Mouse (Mus musculus) urinary bladder, postnatal 4 days (tissue): Measurements from ENCODE around the gene Rnf187.
A peak's percentile ranks its signal among the peaks of the same experiment; 100 is the strongest.

Experiments used
- DNase-seq, 2 experiments: peaks; one replicate each; pipeline ENCODE4 v3.0.0; 2021 to 2022; ENCODE audit warnings: low spot score in 2 of 2

Rnf187 gene

GRCm38 (mm10) chr11:58938322-58939087, at the start of gene Rnf187:
Rnf187 (minus strand) TSS chr11:58938916.
- DNase-seq: peak; percentile 86

DNA sequence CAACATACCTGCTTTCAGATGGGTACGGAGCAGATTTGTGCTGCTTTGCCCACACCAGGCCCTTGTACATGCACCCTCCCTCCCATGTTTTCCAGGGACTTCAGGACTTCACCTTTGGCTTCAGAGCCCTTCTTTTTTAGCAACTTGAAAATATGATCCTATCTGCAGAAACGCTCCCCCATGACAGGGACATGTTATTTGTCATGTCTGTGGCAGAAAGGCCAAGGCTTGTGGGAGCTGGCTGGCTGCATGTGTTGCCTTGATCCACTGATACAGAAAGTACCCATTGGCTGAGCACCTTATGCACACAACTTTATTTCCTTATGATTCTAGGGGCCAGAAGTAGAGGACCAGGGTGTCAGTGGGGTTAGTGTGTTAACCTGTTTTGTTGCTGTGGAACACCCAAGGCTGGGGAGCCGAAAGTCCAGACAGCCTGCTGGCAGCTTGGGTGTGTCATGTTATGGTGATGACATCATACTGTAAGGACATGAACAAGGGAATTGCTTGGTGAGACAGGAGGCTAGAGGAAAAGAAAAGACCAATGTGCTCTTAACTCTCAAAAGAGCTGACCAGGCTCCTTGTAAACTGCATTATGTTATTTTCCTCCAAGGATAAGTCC, 46.7 kb upstream of the Rnf187 start:
- DNase-seq: no peak

GRCm38 (mm10) chr11:58984657-58985056, 45.9 kb upstream of the Rnf187 start:
- no peak for DNase-seq

GRCm38 (mm10) chr11:58983691-58984341, 45.1 kb upstream of the Rnf187 start:
- no peak for DNase-seq

- no peak for DNase-seq
These were observed 43.9 kb upstream of the Rnf187 start for GRCm38 (mm10) chr11:58982471-58983097.

- DNase-seq: peak in 1 of 2 experiments; percentile 39
These were observed 43.1 kb upstream of the Rnf187 start for GRCm38 (mm10) chr11:58981541-58982447.

- DNase-seq: no peak
These were observed 41.8 kb upstream of the Rnf187 start for GRCm38 (mm10) chr11:58980381-58980990.

DNA sequence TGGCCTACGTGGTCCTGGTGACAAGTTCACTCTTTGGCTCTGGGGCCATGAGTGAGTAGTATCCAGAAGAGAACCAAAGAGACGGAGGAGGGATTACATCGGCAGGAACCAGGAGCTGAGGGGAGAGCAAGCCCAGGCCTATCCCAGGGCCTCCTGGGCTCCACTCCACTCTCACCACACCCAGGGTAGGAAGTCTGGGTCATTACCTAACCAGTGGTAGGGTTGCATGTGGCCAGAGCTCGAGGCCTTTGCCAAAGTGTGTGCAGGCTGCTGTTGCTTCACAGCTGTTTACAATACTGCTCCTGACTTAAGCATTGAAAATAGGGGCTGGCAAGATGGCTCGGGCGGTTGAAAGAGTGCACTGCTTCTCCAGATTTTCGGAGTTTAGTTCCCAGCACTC, 40.9 kb upstream of the Rnf187 start:
- no peak for DNase-seq

GRCm38 (mm10) chr11:58979183-58979582, 40.5 kb upstream of the Rnf187 start:
- no peak for DNase-seq

- DNase-seq: no peak
These were observed 40.0 kb upstream of the Rnf187 start for GRCm38 (mm10) chr11:58978706-58979030.

DNA sequence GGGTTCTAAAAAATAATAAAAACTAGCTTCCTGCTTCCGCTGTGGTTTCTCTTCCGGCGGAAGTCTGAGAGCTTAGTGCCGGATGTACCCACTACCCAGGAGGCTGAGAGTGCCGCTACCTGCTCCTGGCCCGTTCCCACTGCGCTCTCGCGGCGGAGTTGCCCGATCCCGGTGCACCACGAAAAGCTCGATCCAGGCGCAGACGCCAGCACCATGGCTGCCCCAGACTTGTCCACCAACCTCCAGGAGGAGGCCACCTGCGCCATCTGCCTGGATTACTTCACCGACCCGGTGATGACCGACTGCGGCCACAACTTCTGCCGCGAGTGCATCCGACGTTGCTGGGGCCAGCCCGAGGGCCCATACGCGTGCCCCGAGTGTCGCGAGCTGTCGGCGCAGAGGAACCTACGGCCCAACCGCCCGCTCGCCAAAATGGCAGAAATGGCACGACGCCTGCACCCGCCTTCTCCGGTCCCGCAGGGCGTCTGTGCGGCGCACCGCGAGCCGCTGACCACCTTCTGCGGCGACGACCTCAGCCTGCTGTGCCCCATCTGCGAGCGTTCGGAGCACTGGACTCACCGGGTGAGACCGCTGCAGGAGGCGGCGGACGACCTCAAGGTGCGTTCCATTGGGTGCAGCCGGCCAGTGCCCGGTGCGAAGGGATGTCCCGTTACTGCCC, 39.5 kb upstream of the Rnf187 start, which contains the start of gene Trim11:
Trim11 (plus strand) TSS at position 67 of the 679 bp plus-strand sequence.
- DNase-seq: peak in 1 of 2 experiments; percentile 44

- DNase-seq: no peak
These were observed 38.9 kb upstream of the Rnf187 start for GRCm38 (mm10) chr11:58977607-58978026.

DNA sequence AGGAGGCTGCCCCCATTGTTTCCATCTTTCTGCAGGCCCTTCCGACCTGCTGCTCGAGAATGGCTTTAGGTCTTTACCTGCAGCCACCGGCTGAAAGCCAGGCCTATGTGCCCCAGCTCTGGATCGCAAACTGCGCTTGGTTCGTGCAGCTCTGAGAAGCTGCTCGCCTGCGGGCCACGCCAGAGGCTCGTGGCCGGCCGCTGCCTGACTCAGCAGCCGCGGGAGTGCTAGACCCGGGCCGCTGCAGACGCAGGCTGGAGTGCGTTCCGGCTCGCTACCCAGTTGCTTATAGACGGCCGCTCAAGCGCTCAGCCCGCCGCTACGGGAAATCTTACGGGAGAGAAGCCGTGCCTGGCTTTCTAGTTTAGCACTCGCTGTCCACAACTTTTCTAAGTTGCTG, 38.4 kb upstream of the Rnf187 start:
- DNase-seq: no peak

DNA sequence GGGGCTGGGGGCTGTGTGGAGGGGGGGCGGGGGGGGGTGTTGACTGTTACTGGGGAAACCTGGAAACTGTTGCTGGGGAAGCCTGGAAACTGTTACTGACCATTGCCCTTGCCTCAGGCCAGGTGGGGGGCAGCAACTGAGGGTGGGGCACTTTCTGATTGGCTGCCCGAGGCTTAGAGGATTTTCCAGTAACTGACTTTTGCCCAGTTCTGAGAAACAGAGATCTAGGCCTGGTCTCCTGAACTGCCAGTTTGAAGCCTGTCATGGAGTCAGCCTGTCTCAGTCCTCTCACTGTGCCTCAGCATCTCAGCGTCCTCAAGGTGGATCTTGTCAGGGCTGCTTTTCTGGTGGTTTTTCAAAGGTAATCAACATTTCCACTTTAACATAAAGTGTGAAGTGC, 35.7 kb upstream of the Rnf187 start:
- DNase-seq: no peak

- DNase-seq: no peak
These were observed 33.1 kb upstream of the Rnf187 start for GRCm38 (mm10) chr11:58971796-58972195.

GRCm38 (mm10) chr11:58970831-58971530, 32.3 kb upstream of the Rnf187 start:
- no peak for DNase-seq

DNA sequence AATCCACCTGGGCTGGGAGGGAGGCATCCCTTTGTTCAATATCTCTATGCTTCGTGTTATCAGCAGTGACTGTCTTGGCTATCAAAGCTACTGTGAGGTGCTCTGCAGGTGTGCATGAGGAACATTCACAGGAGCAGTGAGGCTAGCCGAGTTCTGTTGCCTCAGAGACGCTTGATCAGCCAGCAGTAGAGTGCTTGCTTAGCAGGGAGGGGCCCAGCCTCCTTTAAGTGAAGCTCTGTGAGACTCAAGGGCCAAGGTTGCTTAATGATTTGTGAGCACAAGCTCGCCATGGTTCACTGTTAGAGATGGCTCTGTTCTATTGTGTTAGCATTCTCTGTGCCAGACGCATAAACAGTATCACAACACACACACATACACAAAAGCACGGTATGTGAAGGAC, 30.9 kb upstream of the Rnf187 start:
- DNase-seq: no peak

- DNase-seq: no peak
These were observed 30.3 kb upstream of the Rnf187 start for GRCm38 (mm10) chr11:58969027-58969426.

GRCm38 (mm10) chr11:58968551-58968950, 29.8 kb upstream of the Rnf187 start:
- no peak for DNase-seq

- DNase-seq: no peak
These were observed 28.6 kb upstream of the Rnf187 start for GRCm38 (mm10) chr11:58967346-58967745.
